Mouse (Mus musculus) Patski (cell line): Measurements from ENCODE around the gene Eps8. TPM values are rescaled to one million over a fixed set of nuclear protein-coding genes. Genes with fewer than 3 reads are reported as not detected.

ENCODE experiments used
- ATAC-seq: fragments of 100-300 bp; one replicate; pipeline ENCODE4 v1.8.0; 2021
- CTCF ChIA-PET: fragments of 350-600 bp; sonication (Branson Sonifier 250); formaldehyde crosslinking; loops from one replicate; lab custom pipeline; 2022; ENCODE audit warnings: inconsistent platforms; lab: Charles Lee
- POLR2A ChIA-PET: fragments of 350-600 bp; sonication (Branson Sonifier 250); formaldehyde crosslinking; loops from one replicate; lab custom pipeline; 2022; ENCODE audit warnings: antibody characterized with exemption, inconsistent platforms; lab: Charles Lee
- DNase-seq: peaks from one replicate; pipeline ENCODE4 v3.0.0-alpha.2; 2011; ENCODE audit warnings: low read depth, low spot score
- H3K27me3 ChIP-seq: fragments of 371-371 bp; one replicate; pipeline ENCODE4 v1.5.1; 2021
- CTCF ChIP-seq: fragments of 100-300 bp; IDR thresholded peaks from one replicate; pipeline ENCODE4 v1.5.1; 2021
- in situ Hi-C: fragments of 300-500 bp; cut with MboI; formaldehyde crosslinking; loops from 3 replicates; pipeline ENCODE4 v1.11.1; 2018; ENCODE audit warnings: low pct_unique_long_range_greater_than_20kb, mixed read lengths
- polyA plus RNA-seq: library from polyadenylated mRNA; unstranded; gene quantifications from one replicate; pipeline ENCODE4 v1.2.3, GENCODE M21; 2021

Gene Eps8
- polyA plus RNA-seq, 1 experiment from 2014 or later: 27.0 TPM

- no peak for TF ChIP-seq CTCF
- in situ Hi-C loops: no loop called here
- DNase-seq: no peak
- no peaks in the 10 kb centered on the region for H3K27me3 ChIP-seq
- CTCF ChIA-PET: interaction anchor here (0.8 to 1.7 kb wide), 2 partner anchors 15 to 17 kb away, joined by 3 to 4 read pairs; no protein-coding TSS in a partner anchor
- POLR2A ChIA-PET: no interaction called here
- ATAC-seq: no peak
Observed at GRCm38 (mm10) chr6:137503462-137503861, 151.2 kb downstream of the Eps8 start.

- in situ Hi-C loops: no loop called here
- ATAC-seq: no peak
- no peak for TF ChIP-seq CTCF
- H3K27me3 ChIP-seq: no peaks in the 10 kb centered on the region
- DNase-seq: no peak
- ChIA-PET CTCF (interaction anchor here (1.7 kb wide), 1 partner anchor 17 kb away, joined by 4 read pairs; no protein-coding TSS in a partner anchor), POLR2A (no interaction called here)
Observed at GRCm38 (mm10) chr6:137503009-137503408, 151.7 kb downstream of the Eps8 start.

GRCm38 (mm10) chr6:137498781-137499180 is 155.9 kb downstream of the Eps8 start:
- POLR2A ChIA-PET: no interaction called here
- in situ Hi-C loops: no loop called here
- H3K27me3 ChIP-seq: no peaks in the 10 kb centered on the region
- ATAC-seq (no peak), DNase-seq (no peak)
- no peak for TF ChIP-seq CTCF
- CTCF ChIA-PET: no interaction called here

- H3K27me3 ChIP-seq: no peaks in the 10 kb centered on the region
- no peak for DNase-seq
- ChIA-PET CTCF (no interaction called here), POLR2A (no interaction called here)
- in situ Hi-C loops: no loop called here
- ATAC-seq: no peak
- TF ChIP-seq CTCF: no peak
Observed at GRCm38 (mm10) chr6:137497208-137497835, 157.4 kb downstream of the Eps8 start.

GRCm38 (mm10) chr6:137496562-137496961 is 158.1 kb downstream of the Eps8 start:
- H3K27me3 ChIP-seq: no peaks in the 10 kb centered on the region
- ChIA-PET CTCF (no interaction called here), POLR2A (no interaction called here)
- DNase-seq: no peak
- in situ Hi-C loops: no loop called here
- ATAC-seq: no peak
- TF ChIP-seq CTCF: no peak

- in situ Hi-C loops: no loop called here
- DNase-seq (no peak), ATAC-seq (no peak)
- ChIA-PET CTCF (no interaction called here), POLR2A (no interaction called here)
- no peak for TF ChIP-seq CTCF
- H3K27me3 ChIP-seq: no peaks in the 10 kb centered on the region
Observed at GRCm38 (mm10) chr6:137495233-137495632, 159.4 kb downstream of the Eps8 start.

- ChIA-PET POLR2A (no interaction called here), CTCF (no interaction called here)
- TF ChIP-seq CTCF: no peak
- H3K27me3 ChIP-seq: no peaks in the 10 kb centered on the region
- in situ Hi-C loops: no loop called here
- ATAC-seq (no peak), DNase-seq (no peak)
Observed at GRCm38 (mm10) chr6:137494801-137495200, 159.9 kb downstream of the Eps8 start.

GRCm38 (mm10) chr6:137494136-137494475 is 160.6 kb downstream of the Eps8 start:
- H3K27me3 ChIP-seq: no peaks in the 10 kb centered on the region
- DNase-seq (no peak), ATAC-seq (no peak)
- in situ Hi-C loops: no loop called here
- ChIA-PET CTCF (no interaction called here), POLR2A (no interaction called here)
- TF ChIP-seq CTCF: no peak

GRCm38 (mm10) chr6:137493211-137494135 is 161.2 kb downstream of the Eps8 start:
- TF ChIP-seq CTCF: no peak
- POLR2A ChIA-PET: no interaction called here
- ATAC-seq (no peak), DNase-seq (no peak)
- no peaks in the 10 kb centered on the region for H3K27me3 ChIP-seq
- CTCF ChIA-PET: interaction anchor here (1.3 kb wide), 1 partner anchor 14 kb away, joined by 3 read pairs; no protein-coding TSS in a partner anchor
- in situ Hi-C loops: no loop called here

- ChIA-PET POLR2A (no interaction called here), CTCF (interaction anchor here (1.3 kb wide), 1 partner anchor 13 kb away, joined by 3 read pairs; no protein-coding TSS in a partner anchor)
- no peaks in the 10 kb centered on the region for H3K27me3 ChIP-seq
- no peak for ATAC-seq
- no peak for TF ChIP-seq CTCF
- DNase-seq: no peak
- in situ Hi-C loops: no loop called here
Observed at GRCm38 (mm10) chr6:137492582-137492981, 162.1 kb downstream of the Eps8 start.

GRCm38 (mm10) chr6:137491659-137492058 is 163.0 kb downstream of the Eps8 start:
- CTCF ChIA-PET: no interaction called here
- POLR2A ChIA-PET: no interaction called here
- no peaks in the 10 kb centered on the region for H3K27me3 ChIP-seq
- ATAC-seq: no peak
- DNase-seq: no peak
- TF ChIP-seq CTCF: no peak
- in situ Hi-C loops: no loop called here
